Mouse (Mus musculus) adrenal gland, postnatal 36 days (tissue): ENCODE data around the gene Lst1. TPM values are rescaled to one million over a fixed set of nuclear protein-coding genes. Genes with fewer than 3 reads are reported as not detected.

Source experiments
- DNase-seq, 2 experiments: peaks; one replicate each; pipeline ENCODE4 v3.0.0; 2021; ENCODE audit warnings: mixed read lengths in 1 of 2
- total RNA-seq, 2 experiments: library from RNA; stranded (reverse); gene quantifications; 2 replicates each; pipeline ENCODE4 v1.2.3; 2021

Lst1 gene
- total RNA-seq, 2 experiments from 2014 or later: 4.4 to 4.8 TPM

DNA sequence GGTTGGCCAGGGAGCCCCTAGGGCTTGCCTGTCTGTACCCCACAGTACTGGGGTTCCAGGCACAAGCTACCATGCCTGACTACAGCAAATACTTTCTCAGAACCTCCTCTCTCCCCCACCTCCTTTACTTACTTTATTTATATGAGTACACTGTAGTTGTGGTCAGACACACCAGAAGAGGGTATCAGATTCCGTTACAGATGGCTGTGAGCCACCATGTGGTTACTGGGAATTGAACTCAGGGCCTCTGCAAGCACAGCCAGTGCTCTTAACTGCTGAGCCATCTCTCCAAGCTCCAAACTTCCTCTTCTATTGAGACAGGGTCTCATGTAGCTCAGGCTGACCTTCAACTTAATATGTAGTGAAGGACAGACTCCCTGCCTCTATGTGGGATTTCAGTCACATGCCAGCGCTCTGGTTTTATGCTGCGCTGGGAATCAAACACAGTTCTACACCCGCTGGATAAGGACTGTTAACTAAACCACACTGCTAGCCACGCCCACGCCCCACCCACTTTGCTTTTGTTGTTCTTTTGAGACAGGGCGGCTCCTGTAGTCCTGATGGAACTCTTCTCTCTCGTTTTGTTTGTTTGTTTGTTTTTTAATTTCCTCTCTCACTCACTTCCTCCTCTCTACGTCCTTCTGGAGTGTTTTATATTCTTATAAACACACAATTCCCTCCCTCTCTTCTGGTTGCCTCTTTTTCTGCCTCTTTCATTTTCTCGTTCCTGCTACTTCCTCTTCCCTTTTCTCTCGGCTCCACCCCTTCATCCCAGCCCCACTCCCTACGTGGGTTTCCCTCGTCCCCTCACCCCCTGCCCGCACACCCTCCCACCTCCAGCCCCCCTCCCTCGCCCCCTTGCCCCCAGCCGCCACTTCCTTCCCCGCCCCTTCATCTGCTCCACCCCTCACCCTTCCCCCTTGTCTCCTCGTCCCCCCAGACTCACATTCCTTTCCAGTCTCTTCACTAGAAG lies 2.3 kb downstream of the Lst1 start:
- DNase-seq: peak; percentile 86 to 89

DNA sequence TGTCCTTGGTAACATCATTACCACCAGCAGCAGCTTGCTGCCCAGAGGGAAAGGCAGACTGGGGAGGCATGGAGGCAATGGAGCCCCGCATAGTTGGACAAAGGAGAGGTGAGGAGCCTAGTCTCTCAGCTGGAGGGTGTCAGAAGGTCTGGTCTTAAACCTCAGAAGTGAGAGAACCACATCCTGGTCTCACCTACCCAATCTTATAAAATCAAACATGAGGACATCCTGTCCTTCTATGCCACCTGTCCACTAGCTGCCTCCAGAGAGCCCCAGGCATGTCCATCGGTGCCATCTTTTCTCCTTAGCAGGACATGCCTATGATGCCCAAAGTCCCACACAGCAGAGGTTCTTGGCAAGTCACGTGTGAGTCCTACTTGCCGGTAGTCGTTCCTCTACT lies 8.1 kb downstream of the Lst1 start:
- DNase-seq: no peak

DNA sequence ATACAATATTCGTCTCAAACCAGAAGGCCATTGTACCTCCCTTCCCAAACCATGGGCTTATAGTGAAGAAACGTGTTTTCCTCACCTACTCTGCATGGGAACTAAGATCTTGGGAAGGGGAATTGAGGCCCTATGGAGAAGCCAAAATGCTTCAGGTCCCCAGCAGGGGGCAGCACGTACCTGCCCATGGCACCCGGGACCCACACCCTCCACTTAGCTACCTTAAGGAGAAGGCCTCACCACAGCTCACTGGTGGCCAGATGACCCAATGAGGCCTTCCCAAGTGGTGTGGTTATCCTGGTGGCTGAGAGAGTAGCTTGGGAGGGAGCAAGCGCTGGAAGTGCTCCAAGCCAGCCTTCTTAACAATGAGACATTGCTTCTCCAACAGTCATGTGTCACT lies 9.7 kb downstream of the Lst1 start:
- DNase-seq: peak; percentile 85 to 92

DNA sequence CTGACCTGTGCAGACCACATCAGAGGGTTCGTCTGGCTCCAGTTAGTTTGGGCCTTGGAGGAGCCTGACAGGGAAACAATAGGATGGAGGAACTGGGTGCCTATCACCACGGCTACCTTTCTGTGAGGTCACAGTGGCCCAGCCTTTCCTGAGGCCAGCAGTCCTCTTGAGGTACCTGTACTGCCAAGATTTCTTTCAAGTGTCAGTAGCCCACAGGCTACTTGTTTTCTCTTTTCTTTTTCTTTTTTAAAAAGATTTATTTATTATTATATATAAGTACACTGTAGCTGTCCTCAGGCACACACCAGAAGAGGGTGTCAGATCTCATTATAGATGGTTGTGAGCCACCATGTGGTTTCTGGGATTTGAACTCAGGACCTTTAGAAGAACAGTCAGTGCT lies 12.3 kb downstream of the Lst1 start, which contains the start of gene Aif1:
Aif1 (minus strand) TSS at position 101 of the 400 bp plus-strand sequence.
- no peak for DNase-seq

DNA sequence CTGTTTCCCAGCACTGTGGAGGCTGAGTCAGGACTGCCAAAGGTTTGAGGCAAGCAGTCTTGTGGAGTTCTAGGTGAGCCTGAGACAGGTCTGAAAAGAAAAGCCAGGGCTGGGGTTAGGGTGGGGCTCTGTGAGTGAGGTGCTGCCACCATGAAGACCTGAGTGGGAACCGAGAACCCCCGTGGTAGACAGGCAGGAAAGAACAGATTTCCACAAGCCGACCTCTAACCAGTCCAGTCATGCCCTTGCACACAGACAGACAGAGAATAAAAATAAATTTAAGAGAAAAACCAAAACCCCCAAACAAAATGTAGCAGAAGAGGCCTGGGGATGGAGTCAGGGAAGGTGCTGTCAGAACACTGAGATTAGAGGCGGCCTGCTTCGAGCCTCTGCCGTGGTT lies 12.9 kb downstream of the Lst1 start:
- no peak for DNase-seq

DNA sequence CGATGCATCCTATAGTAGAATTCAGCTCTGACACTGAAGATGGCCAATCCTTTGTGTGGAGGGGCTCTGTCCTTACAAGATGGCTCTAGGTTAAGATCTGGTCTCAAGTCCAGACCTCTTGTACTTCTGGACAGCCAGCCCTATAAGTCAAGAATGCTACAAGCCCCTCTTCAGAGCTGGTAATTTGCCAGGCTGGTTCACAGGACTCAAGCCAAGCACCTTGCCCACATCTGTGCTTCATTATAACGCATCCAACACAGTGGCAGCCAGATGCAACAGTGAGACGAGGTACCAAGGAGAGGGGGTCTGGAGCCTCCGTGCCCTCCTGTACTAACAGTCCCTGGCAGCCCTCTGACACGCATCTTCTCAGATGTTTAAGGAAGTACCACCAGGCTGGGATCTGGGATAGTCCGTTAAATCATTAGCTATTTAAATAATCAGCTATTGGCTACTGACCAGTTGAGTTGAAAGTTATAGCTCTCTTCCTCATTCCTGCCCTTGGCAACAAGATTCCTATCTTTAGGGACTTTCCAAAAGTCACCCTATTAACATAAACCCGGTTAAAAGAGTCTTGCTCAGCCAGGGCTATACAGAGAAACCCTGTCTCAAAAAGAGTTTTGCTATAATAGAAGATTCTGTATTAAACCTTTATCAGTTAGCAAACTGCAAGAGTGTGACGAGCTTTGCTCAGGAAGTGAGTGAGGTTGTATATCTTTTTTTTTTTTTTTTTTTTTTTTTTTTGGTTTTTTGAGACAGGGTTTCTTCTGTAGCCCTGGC lies 13.8 kb downstream of the Lst1 start:
- DNase-seq: no peak

DNA sequence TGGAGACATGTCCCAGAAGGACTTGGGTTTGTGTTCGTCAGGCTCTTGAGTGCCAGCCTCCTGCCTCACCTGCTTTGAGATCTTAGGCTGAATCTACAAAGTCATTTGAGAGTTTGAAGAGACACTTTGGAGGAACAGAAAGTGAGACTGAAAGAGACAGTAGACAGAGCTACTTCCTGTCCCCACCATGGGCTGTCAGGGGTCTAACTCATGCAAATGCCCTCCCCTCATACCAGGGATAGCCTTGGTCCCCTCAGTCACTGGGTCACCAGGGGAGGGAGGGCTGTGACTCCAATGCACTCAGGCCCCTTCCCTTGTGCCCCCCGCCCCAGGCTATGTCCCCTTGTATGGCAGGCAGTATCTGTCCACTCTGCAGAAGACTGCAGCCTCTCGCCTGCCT lies 14.9 kb downstream of the Lst1 start:
- no peak for DNase-seq

DNA sequence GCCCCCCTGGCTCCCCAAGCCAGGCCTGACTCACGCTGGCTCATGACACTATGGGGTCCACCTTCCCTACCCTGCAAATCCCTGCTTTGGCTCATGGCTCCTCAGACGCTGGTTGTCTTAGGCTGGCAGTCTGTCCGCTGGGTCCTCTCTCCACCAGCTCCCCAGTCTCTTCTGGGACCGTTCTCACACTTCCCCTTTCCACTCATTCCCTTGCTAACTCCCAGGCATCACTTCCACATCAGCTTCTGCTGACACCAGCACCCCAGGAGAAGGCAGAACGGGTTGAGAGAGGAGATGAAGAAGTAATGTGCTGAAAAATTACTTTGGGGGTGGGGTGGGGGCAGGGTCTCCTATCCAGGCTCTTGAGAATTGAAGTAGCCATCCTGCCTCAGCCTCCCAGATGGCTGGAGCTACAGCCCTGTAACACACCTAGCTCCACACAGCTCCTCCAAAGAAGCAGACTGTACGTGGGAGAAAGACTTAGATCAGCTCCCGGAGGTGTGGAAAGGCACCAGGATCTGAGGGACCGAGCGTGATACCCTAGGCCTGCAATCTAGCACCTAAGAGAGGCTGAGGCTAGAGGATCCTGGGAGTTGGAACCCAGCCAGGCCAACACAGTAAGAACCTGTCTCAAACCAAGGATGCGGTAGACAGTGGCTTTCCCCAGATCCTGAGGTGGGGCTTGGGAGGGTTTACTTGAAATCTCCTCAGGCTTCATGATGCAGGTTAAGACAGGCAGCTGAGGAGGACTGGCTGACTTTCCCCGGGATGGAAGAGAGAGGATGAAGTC lies 15.6 kb downstream of the Lst1 start:
- no peak for DNase-seq

DNA sequence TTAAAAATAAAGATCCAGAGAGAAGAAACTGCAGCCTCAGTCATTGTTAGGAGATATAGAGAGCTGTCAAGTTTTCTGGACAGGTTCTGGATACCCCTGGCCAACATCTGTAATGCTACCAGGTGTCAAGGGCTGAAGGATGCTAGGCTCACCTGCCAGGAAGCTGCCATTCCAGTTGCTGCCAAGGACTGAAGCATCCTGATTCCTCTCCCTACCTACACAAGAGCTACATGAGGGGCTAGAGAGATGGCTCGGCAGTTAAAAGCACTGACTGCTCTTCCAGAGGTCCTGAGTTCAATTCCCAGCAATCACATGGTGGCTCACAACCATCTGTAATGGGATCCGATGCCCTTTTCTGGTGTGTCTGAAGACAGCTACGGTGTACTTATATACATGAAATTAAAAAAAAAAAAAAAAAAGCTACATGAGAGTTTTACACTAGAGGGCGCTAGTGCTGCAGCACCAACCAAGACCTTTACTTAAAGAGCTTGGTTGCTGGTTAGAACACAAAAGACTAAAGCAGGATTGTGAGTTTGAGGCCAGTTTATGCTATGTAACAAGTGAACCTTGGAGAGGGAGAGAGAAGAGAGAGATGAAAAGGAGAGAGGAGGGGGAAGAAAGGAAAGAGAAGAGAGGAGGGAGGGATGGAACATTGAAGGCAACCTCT lies 19.6 kb downstream of the Lst1 start:
- DNase-seq: no peak

DNA sequence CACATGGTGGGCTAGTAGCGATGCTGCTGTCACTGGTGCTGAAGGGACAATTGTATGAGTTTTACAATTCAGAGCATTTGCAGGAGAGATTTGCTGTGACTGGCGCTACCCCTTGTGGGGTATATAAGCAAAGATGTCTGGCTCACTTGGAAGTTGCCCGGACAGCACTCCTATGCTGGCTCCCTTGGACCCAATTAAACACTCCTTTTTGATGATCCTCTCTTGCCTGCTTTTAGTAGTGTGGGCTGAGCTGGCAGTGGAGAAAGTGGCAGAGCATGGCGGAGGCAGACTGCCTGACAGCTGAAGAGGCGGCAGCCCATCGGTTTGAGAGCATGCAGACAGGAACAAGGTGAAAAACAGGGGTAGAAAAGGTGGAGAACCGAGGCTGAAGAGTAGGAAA lies 20.4 kb downstream of the Lst1 start:
- DNase-seq: no peak

DNA sequence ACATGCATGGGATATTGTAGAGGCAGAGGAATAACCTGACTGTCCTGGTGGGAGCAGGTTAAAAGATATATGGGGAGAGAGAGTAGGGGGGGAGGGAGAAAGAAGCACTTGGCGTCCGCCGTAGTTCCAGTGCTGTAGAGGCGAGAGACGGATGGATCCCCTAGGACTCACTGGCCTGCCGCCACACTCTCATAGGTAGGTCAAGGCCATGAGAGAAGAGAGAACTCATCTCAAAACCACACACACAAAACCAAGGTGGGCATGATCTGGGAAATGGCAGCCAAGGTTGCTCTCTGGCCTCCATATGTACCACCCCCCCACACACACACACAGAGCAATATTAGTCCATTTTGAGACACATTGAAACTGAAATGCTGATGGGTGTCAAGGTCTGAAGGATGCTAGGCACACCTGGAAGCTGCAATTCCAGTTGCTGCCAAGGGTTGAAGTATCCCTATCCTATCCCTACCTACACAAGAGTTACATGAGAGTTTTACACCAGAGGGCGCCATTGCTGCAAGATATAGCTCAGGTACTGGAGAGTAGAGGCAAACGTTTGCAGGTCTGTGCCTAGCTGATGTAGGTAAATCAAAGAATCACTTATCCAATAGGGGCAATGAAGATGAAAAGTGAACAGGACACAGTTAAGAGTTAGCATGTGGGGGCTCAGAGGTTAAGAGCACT lies 21.7 kb downstream of the Lst1 start:
- peak; percentile 47 to 72 for DNase-seq

DNA sequence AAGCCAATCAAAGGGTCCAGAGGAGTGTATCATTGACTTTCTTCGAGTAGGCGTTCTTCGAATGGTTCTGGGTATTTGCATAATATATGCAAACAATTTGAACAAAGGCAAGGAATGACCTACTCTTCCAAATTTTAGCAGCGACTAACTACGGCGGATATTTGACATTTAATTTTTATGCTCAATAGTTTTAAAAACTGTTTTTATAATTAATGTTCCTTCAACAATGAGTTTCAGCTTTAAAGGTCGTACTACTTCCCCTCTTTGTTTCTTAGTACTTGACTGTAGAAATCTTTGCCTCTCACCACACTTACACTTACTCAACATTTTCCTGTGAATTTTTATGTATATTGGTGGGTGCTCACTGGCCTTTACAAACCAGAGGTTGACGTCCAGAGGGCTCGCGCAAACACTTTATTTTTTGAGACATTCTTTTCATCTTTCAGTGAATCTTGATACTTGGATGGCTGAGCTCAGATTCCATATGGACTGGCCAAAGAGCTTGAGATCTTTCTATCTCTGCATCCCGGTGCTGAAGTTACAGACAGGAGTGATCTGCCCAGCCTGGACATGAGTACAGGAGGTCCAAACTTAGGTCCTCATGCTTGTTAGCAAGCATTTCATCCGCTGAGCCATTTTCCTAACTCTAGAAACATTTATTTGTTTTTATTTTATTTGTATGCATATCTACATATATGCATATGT lies 22.6 kb downstream of the Lst1 start:
- no peak for DNase-seq

DNA sequence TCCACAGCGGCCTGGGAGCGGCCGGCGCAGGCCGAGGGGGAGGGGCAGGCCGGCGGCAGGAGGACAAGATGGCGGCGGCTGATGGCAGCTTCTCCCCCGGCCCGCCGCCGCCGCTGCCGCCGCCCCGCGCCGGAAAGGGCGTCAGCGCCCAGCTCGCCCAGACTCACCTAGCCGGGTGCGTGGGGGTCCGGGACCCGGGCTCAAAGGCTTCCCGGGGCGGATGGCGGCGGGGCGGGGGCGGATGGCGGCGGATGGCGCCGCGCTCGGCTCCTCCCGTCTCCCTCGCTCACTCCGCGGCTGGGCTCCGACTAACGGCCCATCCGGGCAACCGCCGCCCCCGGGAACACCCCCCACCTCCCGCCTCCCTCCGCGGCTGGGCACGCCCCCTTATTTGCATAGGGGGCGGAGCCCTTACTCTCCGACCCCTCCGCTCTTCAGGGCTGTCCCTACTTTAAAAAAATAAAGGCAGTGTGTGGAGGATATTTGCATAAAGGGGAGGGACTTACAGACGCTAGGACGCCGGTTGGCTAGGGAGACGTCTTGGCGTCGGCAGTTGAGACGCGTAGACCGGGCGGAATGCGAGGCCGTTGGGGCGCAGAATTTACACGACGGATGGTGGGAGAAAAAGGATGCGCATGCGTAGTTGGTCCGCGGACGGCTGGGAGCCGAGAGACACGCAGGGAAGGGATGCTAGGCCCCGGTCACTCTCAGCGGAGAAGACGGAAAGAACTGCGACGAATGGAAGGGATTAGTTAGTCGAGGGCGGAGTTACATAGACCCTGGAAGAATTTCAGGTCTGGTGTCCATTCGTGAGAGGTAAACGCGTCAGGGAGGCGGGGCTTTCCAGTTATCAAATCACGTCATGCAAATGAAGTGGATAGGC lies 23.4 kb downstream of the Lst1 start, which contains the start of gene Prrc2a:
Prrc2a (minus strand) TSS at position 330 of the 883 bp plus-strand sequence.
- peak; percentile 96 to 98 for DNase-seq

DNA sequence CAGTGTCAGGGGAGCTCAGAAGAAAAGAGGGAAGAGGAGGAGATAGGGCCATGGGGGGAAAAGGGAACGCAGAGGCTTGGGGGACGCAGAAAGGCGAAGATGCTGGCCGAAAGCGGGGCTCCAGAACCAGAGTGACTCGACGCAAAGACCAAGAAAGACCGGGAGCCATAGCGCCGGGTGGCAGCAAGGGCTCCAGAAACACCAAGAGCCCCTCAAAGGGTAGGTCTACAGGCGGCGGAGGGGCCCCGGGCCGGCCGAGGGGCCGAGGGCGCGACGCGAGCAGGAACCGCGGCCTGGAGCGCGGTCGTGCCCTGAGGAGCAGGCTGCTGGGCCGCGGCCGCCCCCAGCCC lies 24.0 kb downstream of the Lst1 start:
- peak in 1 of 2 experiments; percentile 23 for DNase-seq

DNA sequence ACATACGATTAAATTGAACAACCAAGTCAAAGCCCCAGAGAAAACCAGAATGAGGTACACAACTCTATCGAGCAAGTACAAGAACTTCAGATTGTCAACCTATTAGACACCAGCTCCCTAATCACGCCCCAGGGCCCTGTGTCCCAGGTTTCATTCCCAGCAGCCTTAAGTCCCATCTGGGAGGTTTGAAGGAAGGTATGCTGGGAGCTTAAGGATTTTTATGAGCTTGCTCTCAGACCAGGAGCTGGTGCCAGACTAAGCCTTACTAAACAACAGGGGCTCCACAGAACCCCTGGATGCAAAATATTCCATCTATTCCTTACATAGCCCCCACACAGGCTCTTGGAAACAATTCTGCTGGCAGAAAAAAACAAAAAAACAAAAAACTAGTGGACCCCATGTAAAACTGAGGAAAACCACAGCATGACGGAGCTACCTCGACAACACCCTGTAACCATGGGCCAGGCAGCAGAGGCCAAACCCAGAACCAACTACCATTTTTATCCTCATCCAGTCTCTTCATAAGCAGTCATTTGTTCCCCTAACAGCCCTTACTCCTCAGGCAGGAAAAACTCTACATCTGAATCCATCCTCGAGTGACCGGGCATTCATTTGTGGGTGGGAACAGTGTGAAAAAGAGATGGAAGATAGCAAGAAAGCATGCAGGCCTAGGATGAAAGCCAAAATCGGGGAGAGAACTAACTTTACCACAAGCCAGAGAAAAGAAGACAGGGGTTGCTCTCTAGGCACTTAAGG lies 24.7 kb downstream of the Lst1 start:
- no peak for DNase-seq

DNA sequence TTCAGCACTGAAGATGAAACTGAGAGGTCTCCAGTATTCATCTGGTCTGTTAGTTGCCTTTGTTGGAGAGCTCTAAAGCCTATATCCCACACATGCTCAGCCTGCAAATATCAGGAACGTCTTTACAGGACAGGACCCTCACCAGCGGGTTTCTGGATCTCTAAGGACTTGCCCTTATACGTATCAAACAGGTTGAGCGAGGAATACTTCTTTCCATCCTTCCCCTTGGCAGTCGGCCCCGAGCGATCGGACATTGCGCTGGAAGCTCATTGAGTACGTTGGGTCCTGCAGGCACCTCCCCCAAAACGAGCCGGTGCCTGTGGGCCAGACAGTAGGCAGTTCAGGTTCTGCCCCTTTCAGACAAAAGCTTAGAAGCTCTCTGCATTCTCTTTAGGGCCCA lies 25.5 kb downstream of the Lst1 start:
- DNase-seq: peak; percentile 53 to 76

DNA sequence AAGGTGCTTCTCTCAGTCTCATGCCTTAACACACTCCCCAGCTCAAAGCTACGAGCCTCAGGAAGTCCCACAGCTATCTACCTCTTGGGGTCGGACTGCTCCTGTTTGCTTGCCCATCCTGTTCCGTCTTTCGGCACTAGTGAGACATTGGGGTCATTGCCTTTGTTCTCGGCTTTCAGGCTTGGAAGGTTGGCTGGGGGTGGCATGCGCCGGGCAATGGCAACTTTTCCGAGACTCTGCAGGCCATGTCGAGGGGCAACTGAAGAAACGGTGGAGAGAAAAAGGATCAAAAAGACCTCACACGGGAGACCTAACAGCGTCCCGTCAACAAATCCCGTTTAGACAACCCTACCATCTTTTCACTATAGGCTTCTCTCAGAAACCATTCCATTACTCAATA lies 26.1 kb downstream of the Lst1 start:
- DNase-seq: no peak

DNA sequence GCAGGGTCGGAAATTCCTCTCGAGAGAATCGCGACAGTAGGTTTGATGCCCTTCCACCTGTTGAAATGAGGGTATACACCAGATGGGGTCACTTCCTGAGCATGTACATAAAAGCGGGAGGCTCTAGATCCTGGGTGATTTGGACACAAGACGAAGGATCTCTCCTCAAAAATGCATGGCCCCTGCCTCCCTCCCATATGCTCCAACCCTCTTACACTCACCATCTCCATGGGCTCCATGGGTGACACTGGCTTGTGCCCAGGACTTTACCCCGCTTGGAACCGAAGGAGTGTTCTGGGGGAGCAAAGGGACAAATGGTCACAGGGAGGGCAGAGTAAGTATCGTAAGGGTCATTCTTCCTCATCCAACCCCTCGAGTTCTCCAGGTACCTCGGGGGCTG lies 26.8 kb downstream of the Lst1 start:
- no peak for DNase-seq

DNA sequence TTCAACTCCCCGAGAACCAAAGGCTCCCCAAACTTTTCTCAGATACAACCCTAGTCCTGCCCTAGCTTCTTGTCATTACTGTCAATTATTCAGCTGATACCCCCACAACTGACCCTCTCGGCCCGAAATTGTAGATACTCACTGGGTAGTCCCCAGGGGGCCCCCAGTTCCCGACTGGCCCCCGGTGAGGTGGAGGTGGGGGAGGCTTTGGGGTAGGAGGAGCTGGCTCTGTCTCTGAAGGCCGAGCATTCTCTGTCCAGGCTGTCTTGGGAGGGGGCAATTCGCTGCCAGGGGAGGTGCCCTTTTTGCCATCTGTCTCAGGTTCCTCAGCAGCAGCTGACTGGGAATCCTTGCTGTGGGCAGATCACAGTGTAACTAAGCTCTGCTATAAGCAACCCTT lies 28.6 kb downstream of the Lst1 start:
- no peak for DNase-seq
